Mouse (Mus musculus): ENCODE measurements around the gene Gm28305.

DNA sequence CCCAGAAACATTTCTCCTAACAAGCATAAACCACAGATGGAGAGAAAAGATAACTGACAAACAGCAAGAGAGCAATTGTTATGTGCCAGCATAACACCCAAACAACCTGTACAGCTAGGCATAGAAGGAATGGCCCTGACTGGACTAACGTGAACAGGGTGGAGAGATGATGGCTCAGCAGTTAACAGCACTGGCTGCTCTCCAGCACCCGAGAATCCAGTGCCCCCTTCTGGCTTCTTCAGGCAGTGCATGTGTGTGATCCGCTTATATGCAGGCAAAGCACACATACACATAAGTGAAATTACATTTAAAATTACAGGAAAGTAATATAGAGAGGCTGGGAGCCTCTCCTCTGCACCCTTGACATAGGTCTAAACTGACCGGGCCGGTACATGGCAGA is 38.9 kb downstream of the Gm28305 start:
- TF ChIP-seq MYOD1 (IDR thresholded peaks at IDR 0.05; ENCODE audit: control insufficient read depth, insufficient read length, low read depth) (no peak), CTCF (IDR thresholded peaks at IDR 0.05; ENCODE audit: control insufficient read depth, insufficient read depth, insufficient read length) (peak; percentile 4), FOSL1 (IDR thresholded peaks at IDR 0.05; ENCODE audit: insufficient read depth, low read length, poor library complexity, severe bottlenecking) (no peak)
